Mouse (Mus musculus) heart, embryonic 16.5 days (tissue): ENCODE results near the gene Trmt2b. TPM values are rescaled to one million over a fixed set of nuclear protein-coding genes. Genes with fewer than 3 reads are reported as not detected.

Experiments
- ATAC-seq: fragments of 200-750 bp; cut with Nextera tagmentation; replicated peaks from 2 replicates; pipeline ENCODE4 v1.8.0; 2017; ENCODE audit warnings: moderate number of reproducible peaks; ENCODE audit not compliant: insufficient read depth, low FRiP score; ENCODE audit errors: extremely low read depth
- H3K27ac ChIP-seq: fragments of 300-500 bp; sonication (generic); 2 replicates; pipeline ENCODE4 v1.5.1; 2014; ENCODE audit warnings: mild to moderate bottlenecking, low read length, control low read depth, moderate library complexity
- H3K27me3 ChIP-seq: fragments of 300-500 bp; sonication (generic); 2 replicates; pipeline ENCODE4 v1.6.1; 2014; ENCODE audit warnings: low read length, mixed read lengths; ENCODE audit not compliant: control insufficient read depth, insufficient read depth
- H3K36me3 ChIP-seq: fragments of 300-500 bp; sonication (generic); 2 replicates; pipeline ENCODE4 v1.6.1; 2014; ENCODE audit not compliant: control insufficient read depth, insufficient read depth
- H3K4me1 ChIP-seq: fragments of 300-500 bp; sonication (generic); 2 replicates; pipeline ENCODE4 v1.6.1; 2014; ENCODE audit warnings: low read length, mixed read lengths; ENCODE audit not compliant: control insufficient read depth, insufficient read depth
- H3K4me2 ChIP-seq: fragments of 300-500 bp; sonication (generic); 2 replicates; pipeline ENCODE4 v1.6.1; 2014; ENCODE audit warnings: low read depth, mild to moderate bottlenecking, control low read depth, low read length
- H3K4me3 ChIP-seq: fragments of 300-500 bp; sonication (generic); 2 replicates; pipeline ENCODE4 v1.5.1; 2014; ENCODE audit warnings: mild to moderate bottlenecking, control low read depth, low read length
- H3K9ac ChIP-seq: fragments of 300-500 bp; sonication (generic); 2 replicates; pipeline ENCODE4 v1.6.1; 2014; ENCODE audit warnings: low read length, control low read depth
- H3K9me3 ChIP-seq: fragments of 300-500 bp; sonication (generic); replicated peaks from 2 replicates; pipeline ENCODE4 v1.6.1; 2016; ENCODE audit warnings: low read length; ENCODE audit not compliant: control insufficient read depth
- WGBS: fragments of 180-500 bp; shearing (Covaris S2); extraction: QIAGEN DNeasy Blood & Tissue Kit; methylation state at CpG from one replicate; pipeline ENCODE4 v1.1.7; 2014; 5-methylcytosine and 5-hydroxymethylcytosine counted together
- polyA plus RNA-seq: library from polyadenylated mRNA; unstranded; fragments of >200 nt; fragmentation: Nextera tagmentation; extraction: Ambion mirVana; gene quantifications from 2 replicates; pipeline ENCODE4 v1.2.1, GENCODE M21; 2015

Gene Trmt2b
- polyA plus RNA-seq, 1 experiment from 2014 or later = 46.3 TPM

GRCm38 (mm10) chrX:134248202-134248601 is 28.6 kb downstream of the Trmt2b start:
- no peak overlapping the region for H3K4me3 ChIP-seq
- ATAC-seq = no peak
- no peaks in the 10 kb centered on the region for H3K4me1 ChIP-seq
- H3K4me2 ChIP-seq = no peak overlapping the region
- no peaks in the 10 kb centered on the region for H3K9me3 ChIP-seq
- H3K27me3 ChIP-seq = no peaks in the 10 kb centered on the region
- 50% methylated on average over 2 of the region's 2 CpGs for WGBS
- peaks cover 7% of the 10 kb centered on the region for H3K36me3 ChIP-seq
- no peak overlapping the region for H3K27ac ChIP-seq
- no peak overlapping the region for H3K9ac ChIP-seq

GRCm38 (mm10) chrX:134245946-134246345 is 30.8 kb downstream of the Trmt2b start:
- H3K9me3 ChIP-seq = no peaks in the 10 kb centered on the region
- no peaks in the 10 kb centered on the region for H3K27me3 ChIP-seq
- H3K4me1 ChIP-seq = no peaks in the 10 kb centered on the region
- H3K4me2 ChIP-seq = no peak overlapping the region
- ATAC-seq = no peak
- 83% methylated on average over 10 of the region's 10 CpGs for WGBS
- no peak overlapping the region for H3K27ac ChIP-seq
- no peak overlapping the region for H3K4me3 ChIP-seq
- peaks cover 15% of the 10 kb centered on the region for H3K36me3 ChIP-seq
- H3K9ac ChIP-seq = no peak overlapping the region

DNA sequence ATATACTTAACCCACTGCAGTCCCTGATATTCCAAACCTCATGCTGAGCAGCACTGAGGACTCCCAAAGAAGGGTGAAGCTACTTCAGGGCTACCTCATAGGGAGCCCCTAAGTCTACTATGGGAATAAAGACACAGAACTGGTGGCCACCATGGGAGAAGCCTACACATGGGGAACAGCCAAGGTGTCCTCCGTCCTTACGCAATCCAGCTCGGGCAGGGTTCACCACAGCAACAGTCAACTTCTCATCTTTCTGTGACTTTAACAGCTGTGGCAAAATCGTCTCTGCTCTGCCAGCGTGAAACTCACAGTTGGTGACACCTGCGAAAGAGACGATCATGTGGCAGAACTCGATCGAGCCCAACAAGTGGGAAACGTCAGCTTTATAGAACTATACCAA is 38.5 kb downstream of the Trmt2b start:
- no peak overlapping the region for H3K4me2 ChIP-seq
- no peak overlapping the region for H3K9ac ChIP-seq
- no peak overlapping the region for H3K27ac ChIP-seq
- H3K9me3 ChIP-seq = no peaks in the 10 kb centered on the region
- ATAC-seq = no peak
- H3K4me3 ChIP-seq = no peak overlapping the region
- H3K4me1 ChIP-seq = no peaks in the 10 kb centered on the region
- H3K27me3 ChIP-seq = no peaks in the 10 kb centered on the region
- H3K36me3 ChIP-seq = peaks cover 17% of the 10 kb centered on the region
- WGBS = 85% methylated on average over 10 of the region's 10 CpGs

GRCm38 (mm10) chrX:134233048-134233447 is 43.7 kb downstream of the Trmt2b start:
- no peaks in the 10 kb centered on the region for H3K4me1 ChIP-seq
- no peak overlapping the region for H3K4me3 ChIP-seq
- no peak for ATAC-seq
- H3K9me3 ChIP-seq = no peaks in the 10 kb centered on the region
- H3K27ac ChIP-seq = no peak overlapping the region
- H3K4me2 ChIP-seq = no peak overlapping the region
- no peaks in the 10 kb centered on the region for H3K27me3 ChIP-seq
- H3K9ac ChIP-seq = no peak overlapping the region
- WGBS = 90% methylated on average over 1 of the region's 1 CpGs
- H3K36me3 ChIP-seq = peaks cover 3% of the 10 kb centered on the region

- WGBS = 59% methylated on average over 4 of the region's 4 CpGs
- no peak within 1 kb of the TSS for H3K4me2 ChIP-seq
- no peaks in the 10 kb centered on the region for H3K27me3 ChIP-seq
- 0 out of 2 replicates have a peak, but pooled peaks cover 2% of the 10 kb centered on the region for H3K4me1 ChIP-seq
- no peak within 1 kb of the TSS for H3K27ac ChIP-seq
- no peak within 1 kb of the TSS for H3K9ac ChIP-seq
- no peak for ATAC-seq
- H3K36me3 ChIP-seq = peaks cover 10% of the 10 kb centered on the region
- no peaks in the 10 kb centered on the region for H3K9me3 ChIP-seq
- H3K4me3 ChIP-seq = no peak within 1 kb of the TSS
These were observed 54.9 kb downstream of the Trmt2b start, which contains the start of gene Nox1 for GRCm38 (mm10) chrX:134221856-134222255. Gene Nox1, minus strand, starts transcription at chrX:134221956.

GRCm38 (mm10) chrX:134220618-134221017 is 56.2 kb downstream of the Trmt2b start:
- WGBS = 34% methylated on average over 3 of the region's 3 CpGs
- Histone ChIP-seq H3K4me3 (no peak overlapping the region), H3K9me3 (no peaks in the 10 kb centered on the region), H3K4me1 (0 out of 2 replicates have a peak, but pooled peaks cover 2% of the 10 kb centered on the region), H3K4me2 (no peak overlapping the region), H3K9ac (no peak overlapping the region), H3K27me3 (no peaks in the 10 kb centered on the region), H3K27ac (no peak overlapping the region), H3K36me3 (peaks cover 10% of the 10 kb centered on the region)
- ATAC-seq = no peak

DNA sequence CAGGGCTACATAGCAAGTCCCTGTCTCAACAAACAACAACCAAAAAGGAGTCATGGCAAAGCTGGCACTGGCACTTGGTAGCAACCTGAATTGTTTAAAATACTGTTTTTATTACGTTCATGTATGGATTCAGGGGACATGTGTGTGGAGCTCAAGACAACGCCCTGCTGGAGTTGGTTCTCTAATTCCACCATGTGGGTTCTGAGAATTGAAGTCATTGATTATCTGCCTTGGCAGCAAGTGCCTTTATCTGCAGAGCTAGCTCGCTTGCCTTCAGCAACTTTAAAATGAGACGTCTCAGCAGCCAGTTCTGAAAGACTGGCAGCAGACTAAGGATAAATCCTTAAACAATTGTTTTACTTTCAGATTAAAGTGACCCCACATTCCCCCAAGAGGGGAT is 58.6 kb downstream of the Trmt2b start:
- Histone ChIP-seq H3K36me3 (no peaks in the 10 kb centered on the region), H3K27ac (no peak overlapping the region), H3K9me3 (no peaks in the 10 kb centered on the region), H3K4me2 (no peak overlapping the region), H3K27me3 (no peaks in the 10 kb centered on the region), H3K4me3 (no peak overlapping the region), H3K9ac (no peak overlapping the region), H3K4me1 (0 out of 2 replicates have a peak, but pooled peaks cover 2% of the 10 kb centered on the region)
- ATAC-seq = no peak
- 69% methylated on average over 4 of the region's 4 CpGs for WGBS

- no peaks in the 10 kb centered on the region for H3K9me3 ChIP-seq
- H3K4me1 ChIP-seq = no peaks in the 10 kb centered on the region
- H3K27ac ChIP-seq = no peak overlapping the region
- H3K4me3 ChIP-seq = no peak overlapping the region
- 84% methylated on average over 7 of the region's 7 CpGs for WGBS
- no peak overlapping the region for H3K9ac ChIP-seq
- no peak for ATAC-seq
- no peaks in the 10 kb centered on the region for H3K27me3 ChIP-seq
- H3K4me2 ChIP-seq = no peak overlapping the region
- H3K36me3 ChIP-seq = peaks cover 3% of the 10 kb centered on the region; the same call in 1 of the 2 replicates
These were observed 65.6 kb downstream of the Trmt2b start for GRCm38 (mm10) chrX:134211151-134211642.

DNA sequence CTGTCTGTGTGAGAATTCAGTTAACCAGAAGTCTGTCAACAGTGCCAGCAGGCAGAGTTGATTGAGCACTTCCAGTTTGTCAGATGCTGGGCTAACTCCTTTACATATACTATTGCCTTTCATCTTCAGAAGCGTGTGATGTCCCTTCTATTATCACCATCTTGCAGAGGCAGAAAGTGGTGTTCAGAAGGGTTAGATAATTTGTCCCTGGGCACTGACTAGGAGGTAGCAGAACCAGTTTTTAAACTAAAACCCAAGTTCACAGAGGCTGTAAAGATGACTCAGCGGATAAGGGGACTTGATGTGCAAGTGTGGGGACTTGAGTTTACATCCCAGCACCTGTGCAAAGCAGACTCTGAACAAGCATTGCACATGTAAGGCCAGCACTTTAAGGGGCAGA is 68.3 kb downstream of the Trmt2b start:
- WGBS = 77% methylated on average over 2 of the region's 2 CpGs

More for the DNA sequence above, 68.3 kb downstream of the Trmt2b start:
- ATAC-seq = no peak
- H3K4me2 ChIP-seq = no peak overlapping the region
- no peaks in the 10 kb centered on the region for H3K4me1 ChIP-seq
- no peaks in the 10 kb centered on the region for H3K27me3 ChIP-seq
- no peak overlapping the region for H3K27ac ChIP-seq
- no peak overlapping the region for H3K4me3 ChIP-seq
- no peaks in the 10 kb centered on the region for H3K9me3 ChIP-seq
- H3K9ac ChIP-seq = no peak overlapping the region
- H3K36me3 ChIP-seq = peaks cover 3% of the 10 kb centered on the region; the same call in 1 of the 2 replicates
